Mouse (Mus musculus) small intestine, adult 2 months (tissue): ENCODE data around the gene Atg5.

Source experiments
- CTCF ChIP-seq: fragments of 200-500 bp; IDR thresholded peaks from 2 replicates; pipeline ENCODE4 v1.5.1; 2012; ENCODE audit warnings: low read depth, mild to moderate bottlenecking, control low read depth, inconsistent platforms, low read length, moderate library complexity, mixed read lengths; ENCODE audit not compliant: insufficient replicate concordance, insufficient read length; ENCODE audit errors: extremely low read depth
- POLR2A ChIP-seq: fragments of 200-500 bp; IDR thresholded peaks from 2 replicates; pipeline ENCODE4 v1.6.1; 2012; ENCODE audit warnings: low read depth, mild to moderate bottlenecking, control low read depth, inconsistent platforms, low read length, moderate library complexity

- TF ChIP-seq CTCF (no peak), POLR2A (no peak)
Observed at GRCm38 (mm10) chr10:44366186-44366585, 98.0 kb downstream of the Atg5 start.
